Mouse (Mus musculus) cortical plate, adult 2 months (tissue): ENCODE data around the gene Adcy5. TPM values are rescaled to one million over a fixed set of nuclear protein-coding genes. Genes with fewer than 3 reads are reported as not detected.

Experiments used
- H3K27ac ChIP-seq: fragments of 200-500 bp; 2 replicates; pipeline ENCODE4 v1.5.1; 2012; ENCODE audit warnings: low read length, control low read depth, inconsistent platforms; ENCODE audit not compliant: insufficient read depth
- H3K4me1 ChIP-seq: fragments of 200-500 bp; 2 replicates; pipeline ENCODE4 v1.6.1; 2011; ENCODE audit warnings: low read length; ENCODE audit not compliant: control insufficient read depth, insufficient read depth
- H3K4me3 ChIP-seq: fragments of 200-500 bp; 2 replicates; pipeline ENCODE4 v1.5.1; 2011; ENCODE audit warnings: mild to moderate bottlenecking, low read length, control low read depth; ENCODE audit not compliant: insufficient read depth
- CTCF ChIP-seq: fragments of 200-500 bp; IDR thresholded peaks from 2 replicates; pipeline ENCODE4 v1.5.1; 2011; ENCODE audit warnings: mild to moderate bottlenecking, control low read depth, low read length; ENCODE audit not compliant: insufficient read depth; ENCODE audit errors: extremely low read depth
- POLR2A ChIP-seq: fragments of 200-500 bp; IDR thresholded peaks from 2 replicates; pipeline ENCODE4 v1.6.1; 2011; ENCODE audit warnings: mild to moderate bottlenecking, low read length, control low read depth; ENCODE audit not compliant: insufficient read depth; ENCODE audit errors: extremely low read depth
- polyA plus RNA-seq: library from polyadenylated mRNA; depleted of rRNA; stranded (reverse); fragments of >200 nt; gene quantifications from 2 replicates; pipeline ENCODE4 v1.2.3, GENCODE M21; 2012

Gene Adcy5
- polyA plus RNA-seq, 1 experiment, result 93.4 TPM

DNA sequence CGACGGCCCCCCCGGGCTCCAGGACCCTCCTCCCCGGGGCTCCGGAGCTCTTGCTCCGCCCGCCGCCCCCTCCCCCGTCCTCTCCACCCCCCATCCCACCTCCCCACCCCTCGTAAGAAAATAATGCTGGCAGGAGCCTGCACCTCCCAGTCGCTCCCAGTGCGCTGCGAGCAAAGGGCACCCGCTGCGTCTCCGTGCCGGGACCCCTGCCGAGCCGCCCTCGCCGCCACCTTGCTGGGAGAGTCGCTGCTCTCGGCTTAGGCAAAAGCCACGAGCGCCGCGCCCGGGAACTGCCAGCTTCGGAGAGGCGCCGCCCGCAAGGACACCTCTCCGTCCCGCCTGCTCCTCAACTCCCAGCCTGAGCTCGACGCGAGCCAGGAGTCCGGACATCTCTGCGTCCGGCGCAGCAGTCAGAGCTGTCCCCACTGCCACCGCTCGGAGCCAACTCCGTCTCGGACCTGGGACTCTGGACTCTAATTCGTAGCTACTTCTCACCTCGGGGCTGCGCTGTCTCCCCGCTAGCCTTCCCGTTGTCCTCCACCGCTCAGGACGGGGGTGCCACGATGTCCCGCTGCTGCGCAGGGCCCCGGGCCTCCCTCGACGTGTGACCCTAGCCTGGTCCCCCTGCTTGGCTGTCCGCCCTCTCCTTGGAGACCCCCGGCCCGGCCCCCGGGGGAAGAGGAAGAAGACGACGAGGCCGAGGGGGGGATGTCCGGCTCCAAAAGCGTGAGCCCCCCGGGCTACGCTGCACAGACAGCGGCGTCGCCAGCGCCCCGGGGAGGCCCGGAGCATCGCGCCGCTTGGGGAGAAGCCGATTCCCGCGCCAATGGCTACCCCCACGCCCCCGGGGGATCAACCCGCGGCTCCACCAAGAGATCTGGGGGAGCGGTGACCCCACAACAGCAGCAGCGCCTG is 971 bp downstream of the Adcy5 start:
- 0 out of 2 replicates have a peak, but pooled peaks have one; percentile 22 for TF ChIP-seq CTCF
- no peak for TF ChIP-seq POLR2A
- Histone ChIP-seq H3K4me1 (peaks cover 13% of the 10 kb centered on the region), H3K27ac (peak overlapping the region; percentile 95)

DNA sequence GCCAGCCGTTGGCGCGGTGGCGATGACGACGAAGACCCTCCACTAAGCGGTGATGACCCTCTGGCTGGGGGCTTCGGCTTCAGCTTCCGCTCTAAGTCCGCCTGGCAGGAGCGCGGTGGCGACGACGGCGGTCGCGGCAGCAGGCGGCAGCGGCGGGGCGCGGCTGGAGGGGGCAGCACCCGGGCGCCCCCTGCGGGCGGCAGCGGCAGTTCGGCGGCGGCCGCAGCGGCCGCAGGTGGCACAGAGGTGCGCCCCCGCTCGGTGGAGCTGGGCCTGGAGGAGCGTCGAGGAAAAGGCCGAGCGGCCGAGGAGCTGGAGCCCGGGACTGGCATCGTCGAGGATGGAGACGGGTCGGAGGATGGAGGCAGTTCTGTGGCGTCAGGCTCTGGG is 1.6 kb downstream of the Adcy5 start:
- H3K27ac ChIP-seq, result peak overlapping the region; percentile 95

More for the DNA sequence above, 971 bp downstream of the Adcy5 start:
- H3K4me3 ChIP-seq, result peak overlapping the region; percentile 72

DNA sequence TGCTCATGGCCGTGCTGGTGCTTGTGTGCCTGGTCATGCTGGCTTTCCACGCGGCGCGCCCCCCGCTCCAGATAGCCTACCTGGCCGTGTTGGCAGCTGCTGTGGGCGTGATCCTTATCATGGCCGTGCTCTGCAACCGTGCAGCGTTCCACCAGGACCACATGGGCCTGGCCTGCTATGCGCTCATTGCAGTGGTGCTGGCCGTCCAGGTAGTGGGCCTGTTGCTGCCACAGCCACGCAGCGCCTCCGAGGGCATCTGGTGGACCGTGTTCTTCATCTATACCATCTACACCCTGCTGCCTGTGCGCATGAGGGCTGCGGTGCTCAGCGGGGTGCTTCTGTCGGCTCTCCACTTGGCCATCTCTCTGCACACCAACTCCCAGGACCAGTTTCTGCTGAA is 2.2 kb downstream of the Adcy5 start:
- Histone ChIP-seq H3K4me1 (peaks cover 15% of the 10 kb centered on the region), H3K27ac (peak overlapping the region; percentile 73; the same call in 1 of the 2 replicates), H3K4me3 (peak overlapping the region; percentile 72)
- TF ChIP-seq CTCF, result no peak
- TF ChIP-seq POLR2A, result no peak

More for the DNA sequence above, 1.6 kb downstream of the Adcy5 start:
- TF ChIP-seq CTCF, result no peak
- TF ChIP-seq POLR2A, result no peak
- Histone ChIP-seq H3K4me3 (peak overlapping the region; percentile 72), H3K4me1 (peaks cover 15% of the 10 kb centered on the region)

DNA sequence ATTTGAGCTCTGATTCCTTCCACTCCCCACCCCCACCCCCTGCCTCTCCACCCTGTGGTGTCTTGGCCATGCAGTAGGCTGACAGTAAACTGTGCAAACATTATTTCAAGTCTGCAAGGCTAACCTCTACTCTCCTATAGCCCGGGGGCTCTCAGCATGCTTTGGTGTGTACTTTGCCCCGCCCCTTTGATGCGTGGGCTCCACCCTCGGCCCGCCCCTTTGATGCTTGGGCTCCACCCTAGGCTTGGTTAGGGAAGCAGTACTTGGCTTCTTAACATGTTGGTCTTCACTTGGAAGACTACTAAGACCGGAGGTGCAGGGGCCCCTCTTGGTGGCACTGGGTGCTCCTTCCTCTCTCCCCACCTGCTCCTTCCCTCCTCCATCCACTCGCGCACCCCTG is 4.9 kb downstream of the Adcy5 start:
- Histone ChIP-seq H3K27ac (peak overlapping the region; percentile 68; the same call in 1 of the 2 replicates), H3K4me3 (peak overlapping the region; percentile 72), H3K4me1 (peaks cover 13% of the 10 kb centered on the region)
- TF ChIP-seq POLR2A (no peak), CTCF (no peak)

DNA sequence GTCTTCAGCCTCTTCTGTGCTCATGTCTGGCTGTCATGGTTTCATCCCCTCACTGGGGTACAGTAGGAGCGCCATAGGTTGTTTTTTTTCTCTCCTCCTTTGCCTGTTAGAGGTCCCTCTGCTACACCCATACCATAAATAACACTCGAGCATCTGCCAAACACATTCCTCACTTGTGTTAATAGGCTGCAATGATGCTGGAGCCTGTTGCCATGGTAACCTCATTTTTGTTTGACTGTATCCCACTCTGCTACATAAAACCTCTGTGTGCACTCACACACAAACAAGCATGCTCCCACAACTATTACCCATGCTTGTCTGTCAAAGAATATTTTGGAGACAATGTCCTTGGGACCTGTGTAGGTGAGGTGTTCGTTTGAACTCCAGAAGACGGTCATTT is 5.3 kb downstream of the Adcy5 start:
- Histone ChIP-seq H3K27ac (peak overlapping the region; percentile 68; the same call in 1 of the 2 replicates), H3K4me1 (peaks cover 15% of the 10 kb centered on the region), H3K4me3 (peak overlapping the region; percentile 72)
- no peak for TF ChIP-seq POLR2A
- no peak for TF ChIP-seq CTCF

DNA sequence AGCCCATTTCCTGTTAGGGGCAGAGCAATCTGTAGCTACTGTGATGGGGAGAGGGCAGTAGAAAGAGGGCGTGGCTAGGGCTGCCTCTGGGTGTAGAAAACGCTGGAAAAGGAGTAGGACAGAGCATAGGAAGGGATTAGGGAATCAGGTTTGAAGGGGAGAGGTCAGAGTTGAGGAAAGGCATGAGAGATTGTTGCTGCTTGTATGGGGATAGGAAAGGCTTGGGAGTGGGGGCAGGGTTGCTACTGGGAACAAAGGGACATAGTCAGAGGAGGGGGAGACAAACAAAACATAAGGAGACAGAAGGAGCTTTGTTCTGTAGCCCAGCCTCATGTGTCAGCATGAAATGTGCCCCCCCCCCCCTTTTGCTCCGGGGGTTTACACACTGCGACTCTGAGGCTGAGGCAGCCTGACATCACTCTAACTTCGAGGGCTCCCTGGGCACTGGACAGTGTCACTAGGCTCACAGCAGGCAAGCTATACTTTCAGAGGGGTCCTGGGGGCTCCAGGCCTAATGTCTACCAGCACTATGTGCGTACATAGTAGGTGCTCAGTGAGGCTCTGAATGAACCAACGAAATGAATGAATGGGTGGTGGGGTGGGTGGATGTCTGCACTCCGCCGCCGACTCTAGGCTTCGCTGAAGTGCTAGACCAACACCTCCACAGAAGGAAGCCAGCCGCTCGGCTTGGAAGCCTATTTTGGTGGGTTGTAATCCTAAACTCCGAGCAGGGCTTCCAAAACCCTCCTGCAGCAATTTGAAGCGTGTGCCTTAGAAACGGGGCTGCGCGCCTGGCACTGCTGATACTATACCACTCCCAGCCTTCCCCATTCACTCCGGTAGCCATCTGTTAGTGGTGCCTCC is 9.9 kb downstream of the Adcy5 start:
- peaks cover 22% of the 10 kb centered on the region for H3K4me1 ChIP-seq
- TF ChIP-seq POLR2A (no peak), CTCF (no peak)
- H3K27ac ChIP-seq, result peak overlapping the region; percentile 57
- H3K4me3 ChIP-seq, result peak overlapping the region; percentile 16; the same call in 1 of the 2 replicates

DNA sequence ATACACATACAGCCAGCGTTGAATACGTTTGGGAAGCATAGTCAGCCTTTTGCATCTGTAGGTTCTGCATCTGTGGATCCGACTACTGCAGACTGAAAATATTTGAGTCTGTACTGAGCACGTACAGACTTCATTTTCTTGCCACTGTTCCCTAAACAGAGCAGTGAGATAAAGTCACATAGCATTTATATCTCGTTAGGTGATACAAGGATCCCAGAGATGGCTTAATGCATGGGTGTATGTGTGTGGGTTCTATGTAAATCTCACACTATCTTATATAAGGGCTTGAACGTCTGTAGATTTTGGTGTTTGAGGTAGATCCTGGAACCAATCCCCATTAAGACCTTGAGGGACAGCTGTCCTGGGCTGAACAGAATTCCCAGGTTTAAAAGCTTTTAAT is 10.7 kb downstream of the Adcy5 start:
- Histone ChIP-seq H3K4me1 (peaks cover 17% of the 10 kb centered on the region), H3K27ac (peak overlapping the region; percentile 57), H3K4me3 (peak overlapping the region; percentile 16; the same call in 1 of the 2 replicates)
- TF ChIP-seq POLR2A, result no peak
- no peak for TF ChIP-seq CTCF

DNA sequence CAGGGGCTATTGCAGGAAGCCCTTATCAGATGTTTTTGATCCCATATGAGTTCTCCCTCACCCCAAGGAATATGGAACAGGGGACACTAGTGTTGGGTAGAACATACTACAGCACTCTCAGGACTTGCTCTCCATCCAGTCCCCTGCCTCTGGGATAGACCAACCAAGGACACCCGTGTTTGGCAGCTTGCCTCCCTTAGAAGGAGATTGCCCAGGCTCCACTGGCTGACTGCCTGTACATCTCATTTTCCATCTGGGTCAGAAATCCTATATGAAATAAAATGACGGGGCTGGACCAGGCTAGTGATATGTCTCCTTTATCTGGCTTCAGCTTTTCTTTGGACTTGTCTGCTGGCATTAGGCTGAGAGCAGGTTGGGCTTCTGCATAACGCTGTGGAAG is 11.1 kb downstream of the Adcy5 start:
- Histone ChIP-seq H3K4me1 (peaks cover 14% of the 10 kb centered on the region), H3K4me3 (no peak overlapping the region), H3K27ac (peak overlapping the region; percentile 57)
- no peak for TF ChIP-seq CTCF
- no peak for TF ChIP-seq POLR2A

DNA sequence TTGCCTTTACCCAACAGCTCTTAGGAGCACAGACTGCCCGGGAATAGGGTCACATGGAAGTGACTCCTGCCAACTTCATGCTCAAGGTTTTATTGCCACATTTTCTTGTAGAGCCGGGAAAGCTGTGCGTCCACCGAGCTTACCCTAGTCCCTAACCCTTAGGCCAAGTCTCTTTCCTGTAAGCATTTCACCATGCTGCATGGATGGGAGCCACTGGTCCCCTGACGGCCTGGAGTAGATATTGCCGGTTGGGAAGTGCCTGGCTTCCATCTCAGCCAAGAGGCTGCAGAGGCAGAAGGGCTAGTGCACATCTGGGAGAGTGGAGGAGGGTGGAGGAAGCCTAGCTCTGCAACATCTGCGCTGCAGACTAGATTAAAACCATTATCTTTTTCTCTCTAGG is 14.8 kb downstream of the Adcy5 start:
- Histone ChIP-seq H3K4me3 (no peak overlapping the region), H3K27ac (no peak overlapping the region), H3K4me1 (peaks cover 14% of the 10 kb centered on the region)
- TF ChIP-seq CTCF (no peak), POLR2A (no peak)

DNA sequence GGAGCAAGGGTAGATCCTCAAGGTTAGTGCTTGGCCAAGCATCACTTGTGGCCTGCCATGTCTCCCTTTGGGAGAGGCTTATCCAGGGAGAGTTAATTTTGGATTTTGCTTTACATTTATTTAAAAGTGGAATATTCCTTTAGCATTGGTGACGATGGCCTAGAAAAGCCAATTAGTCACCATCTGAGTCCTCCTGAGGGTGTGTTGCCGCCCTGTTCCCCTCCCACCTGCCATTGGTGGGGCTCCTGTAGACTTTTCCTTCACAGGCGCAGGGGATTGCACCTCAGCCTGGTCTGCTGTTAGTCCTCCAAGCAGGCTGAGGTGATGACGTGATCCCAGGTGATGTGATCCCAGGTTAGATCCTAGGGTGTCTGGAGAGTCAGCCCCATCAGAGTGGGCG is 17.5 kb downstream of the Adcy5 start:
- H3K27ac ChIP-seq, result no peak overlapping the region
- TF ChIP-seq POLR2A (no peak), CTCF (no peak)
- H3K4me1 ChIP-seq, result peaks cover 6% of the 10 kb centered on the region
- no peak overlapping the region for H3K4me3 ChIP-seq
